Mouse (Mus musculus): ENCODE results near the gene Eif3k.

The Eif3k gene

GRCm38 (mm10) chr7:28958770-28959169 is 22.9 kb downstream of the Eif3k start:
- DNase-seq (ENCODE audit: low spot score): no peak

GRCm38 (mm10) chr7:28957997-28958725 is 23.5 kb downstream of the Eif3k start:
- DNase-seq (ENCODE audit: low spot score): no peak

- no peak for DNase-seq (ENCODE audit: low spot score)
Measured at GRCm38 (mm10) chr7:28957286-28957685, 24.4 kb downstream of the Eif3k start.

- no peak for DNase-seq (ENCODE audit: low spot score)
Measured at GRCm38 (mm10) chr7:28956270-28956669, 25.4 kb downstream of the Eif3k start.

- no peak for DNase-seq (ENCODE audit: low spot score)
Measured at GRCm38 (mm10) chr7:28955295-28955897, 26.3 kb downstream of the Eif3k start.

GRCm38 (mm10) chr7:28954773-28955172 is 26.9 kb downstream of the Eif3k start:
- no peak for DNase-seq (ENCODE audit: low spot score)

GRCm38 (mm10) chr7:28953476-28954376 is 27.9 kb downstream of the Eif3k start:
- DNase-seq (ENCODE audit: low spot score): no peak

- no peak for DNase-seq (ENCODE audit: low spot score)
Measured at GRCm38 (mm10) chr7:28952786-28953185, 28.9 kb downstream of the Eif3k start.

GRCm38 (mm10) chr7:28951764-28952163 is 29.9 kb downstream of the Eif3k start:
- no peak for DNase-seq (ENCODE audit: low spot score)

GRCm38 (mm10) chr7:28950346-28951037 is 31.2 kb downstream of the Eif3k start:
- DNase-seq (ENCODE audit: low spot score): no peak

- DNase-seq (ENCODE audit: low spot score): no peak
Measured at GRCm38 (mm10) chr7:28949298-28949697, 32.4 kb downstream of the Eif3k start.

- DNase-seq (ENCODE audit: low spot score): no peak
Measured at GRCm38 (mm10) chr7:28948746-28949145, 32.9 kb downstream of the Eif3k start.

GRCm38 (mm10) chr7:28946271-28946610 is 35.4 kb downstream of the Eif3k start:
- no peak for DNase-seq (ENCODE audit: low spot score)

- no peak for DNase-seq (ENCODE audit: low spot score)
Measured at GRCm38 (mm10) chr7:28945416-28946270, 36.0 kb downstream of the Eif3k start.

- no peak for DNase-seq (ENCODE audit: low spot score)
Measured at GRCm38 (mm10) chr7:28944756-28945415, 36.8 kb downstream of the Eif3k start.

- DNase-seq (ENCODE audit: low spot score): no peak
Measured at GRCm38 (mm10) chr7:28943451-28944180, 38.0 kb downstream of the Eif3k start.

- no peak for DNase-seq (ENCODE audit: low spot score)
Measured at GRCm38 (mm10) chr7:28941542-28941941, 40.1 kb downstream of the Eif3k start.

GRCm38 (mm10) chr7:28941129-28941528 is 40.5 kb downstream of the Eif3k start:
- no peak for DNase-seq (ENCODE audit: low spot score)

GRCm38 (mm10) chr7:28939418-28940183 is 42.1 kb downstream of the Eif3k start:
- DNase-seq (ENCODE audit: low spot score): no peak

All from ovary, postnatal 36 days (tissue).